Mouse (Mus musculus): Measurements from ENCODE around the gene Celf1. TPM values are rescaled to one million over a fixed set of nuclear protein-coding genes. Genes with fewer than 3 reads are reported as not detected.
"Not testable (repeated sequence)": the region's sequence is repeated elsewhere in the genome, so short reads cannot be mapped to it uniquely, and the experiment has no call there.

The Celf1 gene
- 34.9 and 41.0 TPM in 2 replicates for polyA plus RNA-seq (2015; fragmentation: Nextera tagmentation; extraction: Ambion mirVana)

DNA sequence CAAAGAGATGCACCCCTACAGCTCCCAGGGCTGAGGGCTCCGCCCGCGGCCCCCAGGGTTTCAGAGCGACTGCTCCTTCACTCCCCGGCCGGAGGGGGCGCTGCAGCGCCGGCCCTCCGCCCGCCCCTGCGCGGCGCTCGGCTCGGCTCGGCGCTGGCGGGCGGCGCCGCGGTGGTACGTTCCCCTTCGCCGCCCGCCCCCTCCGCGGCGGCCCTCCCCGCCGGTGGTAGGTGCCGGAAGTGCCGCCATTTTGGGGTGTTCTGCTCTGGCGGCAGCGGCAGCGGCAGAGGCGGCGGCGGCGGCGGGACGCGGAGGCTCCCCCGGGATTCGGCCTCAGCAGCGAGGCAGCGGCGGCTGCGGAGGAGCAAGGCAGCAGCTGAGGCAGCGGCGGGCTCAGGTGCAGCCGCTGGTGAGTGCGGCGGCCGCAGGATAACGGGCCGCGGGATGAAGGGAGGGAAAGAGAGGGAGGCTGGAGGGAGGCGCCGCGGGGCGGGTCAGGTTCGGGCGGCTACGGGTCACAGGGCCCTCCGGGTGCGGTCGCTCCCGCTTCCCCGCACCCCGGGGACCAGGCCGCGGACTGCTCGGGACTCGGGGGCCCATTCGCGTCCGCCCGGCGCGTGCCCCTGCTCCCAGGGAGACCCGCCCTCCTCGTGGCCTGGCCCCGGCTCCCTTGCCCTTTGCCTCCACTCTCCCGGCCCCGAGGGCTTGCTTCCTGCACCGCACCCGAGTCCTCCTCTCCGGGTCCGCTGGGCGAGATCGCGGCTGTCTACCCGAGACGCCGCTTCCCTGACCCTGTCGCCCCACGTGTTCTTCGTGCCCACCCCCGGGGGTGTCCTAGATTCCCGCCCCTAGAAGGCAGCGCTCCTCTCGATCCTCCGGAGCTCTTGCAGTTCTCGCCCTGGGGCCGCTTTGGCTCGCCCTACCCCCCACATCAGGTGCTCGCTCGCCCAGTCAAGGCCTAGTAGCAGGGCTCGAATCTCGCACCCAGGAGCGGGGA is at the start of gene Celf1:
Gene Celf1 (plus strand): TSS at position 150 of the 997 bp plus-strand sequence.
- H3K4me2 ChIP-seq (replicated peaks; ENCODE audit: low read depth), result peak within 1 kb of the TSS; percentile 75
- no peaks in the 10 kb centered on the region for H3K9me3 ChIP-seq (ENCODE audit: control insufficient read depth)
- H3K27me3 ChIP-seq (replicated peaks; ENCODE audit: control insufficient read depth, insufficient read depth, low read length), result no peaks in the 10 kb centered on the region
- TF ChIP-seq CTCF (IDR thresholded peaks at IDR 0.05; ENCODE audit: low read depth), result peak; percentile 68
- ATAC-seq, result peak; percentile 96
- under 1% methylated on average over 73 of the region's 113 CpGs for WGBS
- 0 out of 2 replicates have a peak, but pooled peaks cover 7% of the 10 kb centered on the region for H3K4me1 ChIP-seq (replicated peaks; ENCODE audit: control insufficient read depth, insufficient read depth, low read length)
- no peaks in the 10 kb centered on the region for H3K36me3 ChIP-seq (ENCODE audit: control insufficient read depth, insufficient read depth)
- peak within 1 kb of the TSS; percentile 93 for H3K27ac ChIP-seq (ENCODE audit: low read depth, low read length)
- peak within 1 kb of the TSS; percentile 93 for H3K9ac ChIP-seq (ENCODE audit: low read depth, low read length)
- peak within 1 kb of the TSS; percentile 83 for H3K4me3 ChIP-seq (ENCODE audit: low read depth, low read length)

DNA sequence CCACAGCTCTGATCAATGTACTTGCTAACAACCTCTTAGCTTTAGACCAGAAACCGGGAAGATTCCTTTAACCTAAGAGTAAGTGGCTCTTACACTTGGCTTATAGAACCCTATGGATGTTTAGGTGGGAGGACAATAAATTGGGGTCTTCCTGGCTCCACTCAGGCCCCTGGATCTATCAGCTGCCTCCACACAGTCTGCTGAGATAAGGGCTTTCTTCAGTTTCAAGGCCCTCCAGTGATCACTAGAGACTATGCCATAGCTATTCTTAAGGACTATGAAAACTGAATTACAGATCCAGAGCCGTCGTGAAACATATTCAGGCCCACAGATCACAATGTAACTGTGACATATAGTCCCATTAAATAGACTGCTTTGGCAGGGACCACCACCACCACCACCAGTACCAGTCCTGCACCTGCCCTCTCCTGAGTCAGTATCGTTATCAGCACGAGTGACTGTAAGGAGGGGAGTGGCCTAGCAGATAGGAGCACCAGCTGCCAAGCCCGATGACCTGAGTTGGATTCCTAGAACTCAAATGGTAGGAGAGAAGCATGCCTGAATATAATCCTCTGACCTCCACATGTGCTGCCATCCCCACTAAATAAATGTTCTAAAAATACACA is 46.4 kb upstream of the Celf1 start:
- WGBS, result 65% methylated on average over 6 of the region's 6 CpGs
- Histone ChIP-seq H3K27ac (ENCODE audit: low read depth, low read length) (no peak overlapping the region), H3K4me2 (replicated peaks; ENCODE audit: low read depth) (no peak overlapping the region), H3K9ac (ENCODE audit: low read depth, low read length) (no peak overlapping the region), H3K4me1 (replicated peaks; ENCODE audit: control insufficient read depth, insufficient read depth, low read length) (peaks cover 4% of the 10 kb centered on the region; the same call in 1 of the 2 replicates), H3K36me3 (ENCODE audit: control insufficient read depth, insufficient read depth) (peaks cover 39% of the 10 kb centered on the region), H3K4me3 (ENCODE audit: low read depth, low read length) (no peak overlapping the region), H3K9me3 (ENCODE audit: control insufficient read depth) (no peaks in the 10 kb centered on the region), H3K27me3 (replicated peaks; ENCODE audit: control insufficient read depth, insufficient read depth, low read length) (peaks cover 8% of the 10 kb centered on the region; the same call in 1 of the 2 replicates)
- no peak for TF ChIP-seq CTCF (IDR thresholded peaks at IDR 0.05; ENCODE audit: low read depth)
- no peak for ATAC-seq

DNA sequence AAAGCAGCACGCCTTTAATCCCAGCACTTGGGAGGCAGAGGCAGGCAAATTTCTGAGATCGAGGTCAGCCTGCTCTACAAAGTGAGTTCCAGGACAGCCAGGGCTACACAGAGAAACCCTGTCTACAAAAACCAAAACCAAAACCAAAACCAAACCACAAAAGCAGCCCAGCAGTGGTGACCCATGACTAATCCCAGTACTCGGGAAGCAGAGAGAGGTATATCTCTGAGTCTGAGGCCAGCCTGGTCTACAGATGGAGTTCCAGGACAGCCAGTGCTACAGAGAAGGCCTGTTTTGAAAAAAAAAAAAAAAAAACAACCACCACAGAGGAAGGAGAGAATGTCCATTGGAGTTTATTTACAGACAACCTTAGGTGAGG is 45.9 kb upstream of the Celf1 start:
- H3K4me3 ChIP-seq (ENCODE audit: low read depth, low read length); ATAC-seq; H3K9ac ChIP-seq (ENCODE audit: low read depth, low read length); H3K27me3 ChIP-seq (replicated peaks; ENCODE audit: control insufficient read depth, insufficient read depth, low read length); H3K27ac ChIP-seq (ENCODE audit: low read depth, low read length); H3K4me2 ChIP-seq (replicated peaks; ENCODE audit: low read depth); H3K9me3 ChIP-seq (ENCODE audit: control insufficient read depth); H3K4me1 ChIP-seq (replicated peaks; ENCODE audit: control insufficient read depth, insufficient read depth, low read length): not testable (repeated sequence)
- WGBS, result 79% methylated on average over 3 of the region's 3 CpGs
- peaks cover 41% of the 10 kb centered on the region for H3K36me3 ChIP-seq (ENCODE audit: control insufficient read depth, insufficient read depth)

DNA sequence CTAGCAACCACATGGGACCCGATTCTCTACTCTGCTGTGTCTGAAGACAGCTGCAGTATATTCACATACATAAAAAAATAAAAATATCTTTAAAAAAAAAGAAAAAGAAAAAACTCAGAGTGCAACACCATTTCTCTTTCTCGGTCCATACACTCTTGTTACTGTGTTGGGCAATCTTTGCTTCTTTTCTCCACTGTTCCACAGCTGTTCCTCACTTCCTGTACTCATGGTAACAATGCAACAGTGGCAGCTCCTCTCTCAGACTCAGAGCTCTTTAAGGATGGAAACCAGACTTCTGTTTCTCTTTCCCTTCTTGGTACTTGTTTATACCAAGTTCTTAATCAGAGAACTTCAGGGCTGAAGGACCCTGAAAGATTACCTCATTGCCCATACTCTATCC is 36.8 kb upstream of the Celf1 start:
- no peak for ATAC-seq
- H3K4me2 ChIP-seq (replicated peaks; ENCODE audit: low read depth), result peak overlapping the region; percentile 74
- no peaks in the 10 kb centered on the region for H3K9me3 ChIP-seq (ENCODE audit: control insufficient read depth)
- peak overlapping the region; percentile 89; the same call in 1 of the 2 replicates for H3K9ac ChIP-seq (ENCODE audit: low read depth, low read length)
- TF ChIP-seq CTCF (IDR thresholded peaks at IDR 0.05; ENCODE audit: low read depth), result no peak
- H3K36me3 ChIP-seq (ENCODE audit: control insufficient read depth, insufficient read depth), result peaks cover 35% of the 10 kb centered on the region
- 58% methylated on average over 2 of the region's 2 CpGs for WGBS
- H3K27me3 ChIP-seq (replicated peaks; ENCODE audit: control insufficient read depth, insufficient read depth, low read length), result no peaks in the 10 kb centered on the region
- H3K4me1 ChIP-seq (replicated peaks; ENCODE audit: control insufficient read depth, insufficient read depth, low read length), result peaks cover 9% of the 10 kb centered on the region
- H3K27ac ChIP-seq (ENCODE audit: low read depth, low read length), result no peak overlapping the region
- peak overlapping the region; percentile 79 for H3K4me3 ChIP-seq (ENCODE audit: low read depth, low read length)

DNA sequence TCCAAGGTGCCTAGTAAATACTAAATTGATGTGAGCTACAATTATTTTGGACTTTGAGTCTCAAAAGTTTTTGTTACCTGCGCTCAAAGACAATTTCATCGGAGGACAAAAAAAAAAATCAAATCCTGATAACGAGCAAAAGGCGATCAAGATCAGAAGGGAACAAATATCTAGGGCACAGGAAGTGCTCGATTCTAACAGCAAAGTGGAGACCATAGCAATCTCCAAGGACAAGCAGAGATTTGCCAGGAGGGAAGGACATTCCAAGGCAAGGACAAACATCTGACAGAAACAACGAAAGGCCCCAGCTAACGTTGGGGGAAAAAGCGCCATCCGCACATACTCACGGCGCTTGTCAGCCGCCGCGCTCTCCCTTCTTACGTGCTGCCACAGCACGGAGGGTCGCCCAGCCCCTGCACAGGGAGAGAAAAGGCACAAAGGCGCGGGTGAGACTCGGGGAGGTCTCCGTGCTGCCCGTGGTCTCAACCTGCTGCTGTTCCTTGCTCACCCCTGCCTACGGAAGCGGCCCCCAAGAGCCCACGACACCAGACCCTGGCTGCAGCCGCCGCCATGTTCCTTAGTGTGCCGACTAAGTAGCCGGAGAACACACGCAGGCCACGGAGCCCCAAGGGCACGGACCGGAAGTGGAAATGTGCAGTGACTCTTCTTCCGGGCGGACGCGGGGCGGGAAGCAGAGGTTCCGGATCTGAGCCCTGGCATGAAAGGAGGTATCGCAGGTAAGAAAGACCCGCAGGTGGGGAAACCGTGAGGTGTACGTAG is 35.9 kb upstream of the Celf1 start, which contains the start of the genes Kbtbd4 and Ndufs3:
Gene Kbtbd4 (plus strand): TSS at position 665 of the 780 bp plus-strand sequence.
Gene Ndufs3 (minus strand): TSS at position 752 of the 780 bp plus-strand sequence.
- Histone ChIP-seq H3K4me2 (replicated peaks; ENCODE audit: low read depth) (peak within 1 kb of the TSS; percentile 74), H3K4me3 (ENCODE audit: low read depth, low read length) (peak within 1 kb of the TSS; percentile 79), H3K9ac (ENCODE audit: low read depth, low read length) (peak within 1 kb of the TSS; percentile 89), H3K27me3 (replicated peaks; ENCODE audit: control insufficient read depth, insufficient read depth, low read length) (no peaks in the 10 kb centered on the region), H3K36me3 (ENCODE audit: control insufficient read depth, insufficient read depth) (peaks cover 39% of the 10 kb centered on the region), H3K9me3 (ENCODE audit: control insufficient read depth) (no peaks in the 10 kb centered on the region), H3K4me1 (replicated peaks; ENCODE audit: control insufficient read depth, insufficient read depth, low read length) (peaks cover 9% of the 10 kb centered on the region), H3K27ac (ENCODE audit: low read depth, low read length) (peak within 1 kb of the TSS; percentile 84)
- under 1% methylated on average over 42 of the region's 43 CpGs for WGBS
- peak; percentile 89 for ATAC-seq
- TF ChIP-seq CTCF (IDR thresholded peaks at IDR 0.05; ENCODE audit: low read depth), result no peak
